Comparison of ENCODE assay signal across 11 mouse cellular contexts in the genomic region with DNA sequence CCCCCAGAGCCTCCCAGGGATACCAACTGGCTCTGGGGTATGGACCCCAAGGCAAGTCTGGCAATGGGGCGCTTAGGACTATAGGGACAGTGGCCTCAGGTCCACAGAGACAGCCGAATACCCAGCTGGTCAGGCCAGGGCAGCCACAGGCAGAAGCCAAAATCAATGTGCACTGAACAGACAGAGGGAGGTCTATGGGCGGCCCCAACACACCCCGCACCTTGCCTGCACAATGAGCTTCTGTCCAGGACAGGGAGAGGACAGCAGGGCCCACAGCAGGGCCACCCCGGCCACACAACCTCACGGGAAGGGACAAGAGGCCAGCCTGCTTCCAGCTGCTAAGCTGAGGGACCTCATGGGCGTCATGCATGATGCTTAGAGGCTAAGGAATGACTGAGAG. TPM values are rescaled to one million over a fixed set of nuclear protein-coding genes. Genes with fewer than 3 reads are reported as not detected.
DNase-seq lines count a peak whose midpoint lies in the region; ATAC-seq and TF ChIP-seq lines count a peak whose summit lies in the region.
"Had no signal": no experiment of that assay in that cellular context is flagged by ENCODE, and none has a peak within 500 bp of the region (broad histone marks: within the 10 kb centered on the region; RNA-seq: fewer than 3 reads in every experiment).

No protein-coding gene starts in this region.

- ATAC-seq in forebrain, postnatal 0 days, result peak; percentile 19
- ATAC-seq in midbrain, embryonic 14.5 days (ENCODE audit: low FRiP score, low TSS enrichment), result no peak
- no peak for ATAC-seq in erythroid progenitor cell, adult 5-6 weeks (replicated peaks; ENCODE audit: low FRiP score, poor library complexity, severe bottlenecking)
- ATAC-seq: liver, embryonic 12.5 days; Patski had no signal

- H3K27me3 ChIP-seq in forebrain, postnatal 0 days (ENCODE audit: insufficient read depth, low read length), result no peaks in the 10 kb centered on the region
- peaks cover 79% of the 10 kb centered on the region for H3K27me3 ChIP-seq in midbrain, embryonic 14.5 days (ENCODE audit: control insufficient read depth, insufficient read depth, low read length)
- H3K27me3 ChIP-seq: Patski had no signal

- TF ChIP-seq CTCF in forebrain, postnatal 0 days (IDR thresholded peaks at IDR 0.05; ENCODE audit: low read depth), result no peak

- peak overlapping the region; percentile 98 for H3K27ac ChIP-seq in forebrain, postnatal 0 days (ENCODE audit: low read depth, low read length)
- H3K27ac ChIP-seq in midbrain, embryonic 14.5 days (replicated peaks; ENCODE audit: low read depth, low read length), result peak overlapping the region; percentile 76
- H3K27ac ChIP-seq: embryonic facial prominence, embryonic 12.5 days; liver, embryonic 12.5 days had no signal

- 28% methylated on average over 7 of the region's 7 CpGs for WGBS in forebrain, postnatal 0 days
- WGBS in midbrain, embryonic 14.5 days, result 35% methylated on average over 7 of the region's 7 CpGs

- H3K9me3 ChIP-seq in forebrain, postnatal 0 days (ENCODE audit: low read length), result no peaks in the 10 kb centered on the region
- H3K9me3 ChIP-seq in midbrain, embryonic 14.5 days (ENCODE audit: control insufficient read depth, low read length), result no peaks in the 10 kb centered on the region
- H3K9me3 ChIP-seq: embryonic facial prominence, embryonic 12.5 days; liver, embryonic 12.5 days had no signal

- peak overlapping the region; percentile 33; the same call in 1 of the 2 replicates for H3K9ac ChIP-seq in forebrain, postnatal 0 days
- H3K9ac ChIP-seq in midbrain, embryonic 14.5 days (replicated peaks; ENCODE audit: low read length), result no peak overlapping the region
- H3K9ac ChIP-seq: embryonic facial prominence, embryonic 12.5 days; liver, embryonic 12.5 days had no signal

- no peak overlapping the region for H3K4me3 ChIP-seq in forebrain, postnatal 0 days (ENCODE audit: low read depth, low read length)
- H3K4me3 ChIP-seq in midbrain, embryonic 14.5 days (replicated peaks; ENCODE audit: low read depth, low read length), result no peak overlapping the region
- H3K4me3 ChIP-seq: embryonic facial prominence, embryonic 12.5 days; liver, embryonic 12.5 days had no signal

- H3K4me2 ChIP-seq in forebrain, postnatal 0 days (ENCODE audit: low read depth), result peak overlapping the region; percentile 49; the same call in 1 of the 2 replicates
- peak overlapping the region; percentile 3; the same call in 1 of the 2 replicates for H3K4me2 ChIP-seq in midbrain, embryonic 14.5 days (ENCODE audit: low read length)
- H3K4me2 ChIP-seq: embryonic facial prominence, embryonic 12.5 days; liver, embryonic 12.5 days had no signal

- DNase-seq in layer of hippocampus, postnatal 14 days (ENCODE audit: low spot score in 2 of 2), result peak; percentile 68 to 77
- no peak for DNase-seq in layer of hippocampus, adult 18-20 months (ENCODE audit: low spot score in 2 of 2)
- DNase-seq in cerebellum, adult 8-10 months, result peak; percentile 72
- no peak for DNase-seq in forebrain, postnatal 0 days
- no peak for DNase-seq in midbrain, embryonic 14.5 days
- DNase-seq in embryo, embryonic 10 days (ENCODE audit: low spot score), result no peak
- no peak for DNase-seq in adrenal gland, postnatal 14 days

- H3K36me3 ChIP-seq in forebrain, postnatal 0 days (ENCODE audit: insufficient read depth), result no peaks in the 10 kb centered on the region
- H3K36me3 ChIP-seq in midbrain, embryonic 14.5 days (ENCODE audit: control insufficient read depth, insufficient read depth, low read length), result 0 out of 2 replicates have a peak, but pooled peaks cover 3% of the 10 kb centered on the region
- H3K36me3 ChIP-seq: liver, embryonic 12.5 days had no signal

- peaks cover 33% of the 10 kb centered on the region for H3K4me1 ChIP-seq in forebrain, postnatal 0 days (ENCODE audit: insufficient read depth)
- peaks cover 11% of the 10 kb centered on the region; the same call in 1 of the 2 replicates for H3K4me1 ChIP-seq in midbrain, embryonic 14.5 days (ENCODE audit: control insufficient read depth, insufficient read depth, low read length)

RNA-seq across cellular contexts. Expression of gene Nfix, which starts 5.7 kb away (rescaled TPM):
- total RNA-seq in layer of hippocampus, postnatal 14 days (2021), result 100 to 1,000 TPM; 519 to 562 TPM
- total RNA-seq in layer of hippocampus, adult 18-20 months (2021), result 100 to 1,000 TPM; 379 to 429 TPM
- total RNA-seq in forebrain, postnatal 0 days (2014; rRNA removed), result 111 and 116 TPM in 2 replicates
- 347 and 376 TPM in 2 replicates for polyA plus RNA-seq in forebrain, postnatal 0 days (2015; fragmentation: Nextera tagmentation; extraction: Ambion mirVana)
- polyA plus RNA-seq in midbrain, embryonic 14.5 days (2014; fragmentation: Nextera tagmentation; extraction: Ambion mirVana), result 45.9 and 49.8 TPM in 2 replicates
- 53.7 and 76.0 TPM in 2 replicates for total RNA-seq in erythroid progenitor cell, adult 5-6 weeks (2015; ENCODE audit: low replicate concordance)
- total RNA-seq in erythroid progenitor cell, adult 5-6 weeks (2017; ENCODE audit: low replicate concordance), result 33.6 and 36.8 TPM in 2 replicates
- 124 and 125 TPM in 2 replicates for total RNA-seq in adrenal gland, postnatal 14 days (2021)

RNA-seq across cellular contexts. Expression of gene Dand5, which starts 28.1 kb away (rescaled TPM):
- total RNA-seq in layer of hippocampus, postnatal 14 days (2021), result 1 to 10 TPM; 7.4 to 8.6 TPM
- 10 to 100 TPM; 10.7 to 10.9 TPM for total RNA-seq in layer of hippocampus, adult 18-20 months (2021)
- total RNA-seq in forebrain, postnatal 0 days (2014; rRNA removed), result 4.7 and 6.9 TPM in 2 replicates
- 8.2 and 10.0 TPM in 2 replicates for polyA plus RNA-seq in forebrain, postnatal 0 days (2015; fragmentation: Nextera tagmentation; extraction: Ambion mirVana)
- polyA plus RNA-seq in midbrain, embryonic 14.5 days (2014; fragmentation: Nextera tagmentation; extraction: Ambion mirVana), result 9.9 and 12.7 TPM in 2 replicates
- total RNA-seq in erythroid progenitor cell, adult 5-6 weeks (2015; ENCODE audit: low replicate concordance), result 2.5 and 3.8 TPM in 2 replicates
- total RNA-seq in erythroid progenitor cell, adult 5-6 weeks (2017; ENCODE audit: low replicate concordance), result 5.4 and 6.7 TPM in 2 replicates
- total RNA-seq in adrenal gland, postnatal 14 days (2021), result 7.1 and 7.4 TPM in 2 replicates

RNA-seq across cellular contexts. Expression of gene Gadd45gip1, which starts 36.8 kb away (rescaled TPM):
- 10 to 100 TPM; 19.4 to 20.4 TPM for total RNA-seq in layer of hippocampus, postnatal 14 days (2021)
- 10 to 100 TPM; 27.3 to 27.4 TPM for total RNA-seq in layer of hippocampus, adult 18-20 months (2021)
- total RNA-seq in forebrain, postnatal 0 days (2014; rRNA removed), result 24.7 and 28.7 TPM in 2 replicates
- polyA plus RNA-seq in forebrain, postnatal 0 days (2015; fragmentation: Nextera tagmentation; extraction: Ambion mirVana), result 36.7 and 40.8 TPM in 2 replicates
- polyA plus RNA-seq in midbrain, embryonic 14.5 days (2014; fragmentation: Nextera tagmentation; extraction: Ambion mirVana), result 32.7 and 35.8 TPM in 2 replicates
- total RNA-seq in erythroid progenitor cell, adult 5-6 weeks (2015; ENCODE audit: low replicate concordance), result 6.7 and 7.6 TPM in 2 replicates
- 11.3 and 16.4 TPM in 2 replicates for total RNA-seq in erythroid progenitor cell, adult 5-6 weeks (2017; ENCODE audit: low replicate concordance)
- total RNA-seq in adrenal gland, postnatal 14 days (2021), result 44.4 and 45.7 TPM in 2 replicates

RNA-seq across cellular contexts. Expression of gene Rad23a, which starts 46.0 kb away (rescaled TPM):
- total RNA-seq in layer of hippocampus, postnatal 14 days (2021), result 10 to 100 TPM; 59.4 to 64.8 TPM
- total RNA-seq in layer of hippocampus, adult 18-20 months (2021), result 10 to 100 TPM; 63.8 to 77.0 TPM
- total RNA-seq in forebrain, postnatal 0 days (2014; rRNA removed), result 32.2 and 55.3 TPM in 2 replicates
- polyA plus RNA-seq in forebrain, postnatal 0 days (2015; fragmentation: Nextera tagmentation; extraction: Ambion mirVana), result 63.5 and 77.4 TPM in 2 replicates
- 83.4 and 84.3 TPM in 2 replicates for polyA plus RNA-seq in midbrain, embryonic 14.5 days (2014; fragmentation: Nextera tagmentation; extraction: Ambion mirVana)
- total RNA-seq in erythroid progenitor cell, adult 5-6 weeks (2015; ENCODE audit: low replicate concordance), result 273 and 355 TPM in 2 replicates
- 296 and 306 TPM in 2 replicates for total RNA-seq in erythroid progenitor cell, adult 5-6 weeks (2017; ENCODE audit: low replicate concordance)
- total RNA-seq in adrenal gland, postnatal 14 days (2021), result 108 TPM in 2 replicates

RNA-seq across cellular contexts. Expression of gene Calr, which starts 52.2 kb away (rescaled TPM):
- 100 to 1,000 TPM; 453 to 590 TPM for total RNA-seq in layer of hippocampus, postnatal 14 days (2021)
- 100 to 1,000 TPM; 506 to 521 TPM for total RNA-seq in layer of hippocampus, adult 18-20 months (2021)
- total RNA-seq in forebrain, postnatal 0 days (2014; rRNA removed), result 470 and 505 TPM in 2 replicates
- polyA plus RNA-seq in forebrain, postnatal 0 days (2015; fragmentation: Nextera tagmentation; extraction: Ambion mirVana), result 354 and 405 TPM in 2 replicates
- polyA plus RNA-seq in midbrain, embryonic 14.5 days (2014; fragmentation: Nextera tagmentation; extraction: Ambion mirVana), result 434 and 525 TPM in 2 replicates
- 261 and 337 TPM in 2 replicates for total RNA-seq in erythroid progenitor cell, adult 5-6 weeks (2015; ENCODE audit: low replicate concordance)
- total RNA-seq in erythroid progenitor cell, adult 5-6 weeks (2017; ENCODE audit: low replicate concordance), result 660 and 677 TPM in 2 replicates
- 521 and 554 TPM in 2 replicates for total RNA-seq in adrenal gland, postnatal 14 days (2021)

Comparison
In these comparisons a context has a peak if more than half of its experiments do, and no peak if none do; other contexts are left out.
1. DNase-seq: peak in layer of hippocampus, postnatal 14 days (2 of 2) and cerebellum, adult 8-10 months (single experiment); none in layer of hippocampus, adult 18-20 months (0 of 2), forebrain, postnatal 0 days (single experiment), midbrain, embryonic 14.5 days (single experiment), embryo, embryonic 10 days (single experiment) and adrenal gland, postnatal 14 days (single experiment).